Mouse (Mus musculus) embryonic facial prominence, embryonic 11.5 days (tissue): ENCODE results near the gene Rgl2. TPM values are rescaled to one million over a fixed set of nuclear protein-coding genes. Genes with fewer than 3 reads are reported as not detected.

Source experiments
- ATAC-seq: fragments of 200-750 bp; cut with Nextera tagmentation; replicated peaks from 2 replicates; pipeline ENCODE4 v1.8.0; 2017; ENCODE audit warnings: low read depth; ENCODE audit not compliant: insufficient number of reproducible peaks, low FRiP score, low TSS enrichment
- DNase-seq: peaks from one replicate; pipeline ENCODE4 v3.0.0-alpha.2; 2015; ENCODE audit warnings: low spot score
- H3K27ac ChIP-seq: fragments of 300-500 bp; sonication (generic); replicated peaks from 2 replicates; pipeline ENCODE4 v1.5.1; 2014; ENCODE audit warnings: mild to moderate bottlenecking, low read depth, low read length, control low read depth
- H3K27me3 ChIP-seq: fragments of 300-500 bp; sonication (generic); 2 replicates; pipeline ENCODE4 v1.6.1; 2014; ENCODE audit warnings: mild to moderate bottlenecking, low read length, moderate library complexity, mixed read lengths; ENCODE audit not compliant: control insufficient read depth, insufficient read depth
- H3K36me3 ChIP-seq: fragments of 300-500 bp; sonication (generic); replicated peaks from 2 replicates; pipeline ENCODE4 v1.6.1; 2014; ENCODE audit warnings: low read depth, mild to moderate bottlenecking, low read length, moderate library complexity, mixed read lengths; ENCODE audit not compliant: control insufficient read depth, insufficient read depth
- H3K4me1 ChIP-seq: fragments of 300-500 bp; sonication (generic); 2 replicates; pipeline ENCODE4 v1.6.1; 2014; ENCODE audit warnings: low read length, mixed read lengths; ENCODE audit not compliant: control insufficient read depth, insufficient read depth
- H3K4me2 ChIP-seq: fragments of 300-500 bp; sonication (generic); 2 replicates; pipeline ENCODE4 v1.6.1; 2014; ENCODE audit warnings: low read depth, mild to moderate bottlenecking, control low read depth, low read length, moderate library complexity
- H3K4me3 ChIP-seq: fragments of 300-500 bp; sonication (generic); 2 replicates; pipeline ENCODE4 v1.5.1; 2014; ENCODE audit warnings: low read depth, low read length, control low read depth
- H3K9ac ChIP-seq: fragments of 300-500 bp; sonication (generic); replicated peaks from 2 replicates; pipeline ENCODE4 v1.6.1; 2014; ENCODE audit warnings: mild to moderate bottlenecking, control low read depth, low read length
- H3K9me3 ChIP-seq: fragments of 300-500 bp; sonication (generic); replicated peaks from 2 replicates; pipeline ENCODE4 v1.6.1; 2016; ENCODE audit warnings: mild to moderate bottlenecking, low read length, inconsistent platforms, mixed read lengths; ENCODE audit not compliant: control insufficient read depth
- WGBS: fragments of 180-500 bp; shearing (Covaris S2); extraction: QIAGEN DNeasy Blood & Tissue Kit; methylation state at CpG from one replicate; pipeline ENCODE4 v1.1.7; 2014; 5-methylcytosine and 5-hydroxymethylcytosine counted together
- polyA plus RNA-seq: library from polyadenylated mRNA; unstranded; fragments of >200 nt; fragmentation: Nextera tagmentation; extraction: Ambion mirVana; gene quantifications from 2 replicates; pipeline ENCODE4 v1.2.1, GENCODE M21; 2014

The Rgl2 gene
- polyA plus RNA-seq, 1 experiment from 2014 or later: 26.3 TPM

DNA sequence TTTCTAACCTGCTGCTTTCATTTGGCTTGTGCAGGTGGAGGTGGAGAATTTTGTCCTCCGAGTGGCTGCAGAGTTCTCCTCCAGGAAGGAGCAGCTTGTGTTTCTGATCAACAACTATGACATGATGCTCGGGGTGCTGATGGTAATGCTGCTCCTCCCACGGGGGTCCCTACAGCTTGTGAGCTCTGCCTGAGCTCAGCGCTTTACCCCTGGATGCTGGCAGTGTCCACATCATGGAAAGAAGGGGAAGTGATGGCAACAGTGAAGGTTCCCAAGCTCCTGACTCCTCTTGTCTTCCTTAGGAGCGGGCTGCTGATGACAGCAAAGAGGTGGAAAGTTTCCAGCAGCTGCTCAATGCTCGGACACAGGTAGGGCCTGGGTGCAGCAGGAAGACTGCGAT, 33.5 kb downstream of the Rgl2 start:
- peaks cover 2% of the 10 kb centered on the region; the same call in 1 of the 2 replicates for H3K36me3 ChIP-seq
- ATAC-seq (no peak), DNase-seq (no peak)
- no peak overlapping the region for H3K4me2 ChIP-seq
- H3K27me3 ChIP-seq: no peaks in the 10 kb centered on the region
- no peak overlapping the region for H3K4me3 ChIP-seq
- H3K9ac ChIP-seq: no peak overlapping the region
- H3K9me3 ChIP-seq: no peaks in the 10 kb centered on the region
- H3K4me1 ChIP-seq: no peaks in the 10 kb centered on the region
- WGBS: 93% methylated on average over 7 of the region's 7 CpGs
- no peak overlapping the region for H3K27ac ChIP-seq

DNA sequence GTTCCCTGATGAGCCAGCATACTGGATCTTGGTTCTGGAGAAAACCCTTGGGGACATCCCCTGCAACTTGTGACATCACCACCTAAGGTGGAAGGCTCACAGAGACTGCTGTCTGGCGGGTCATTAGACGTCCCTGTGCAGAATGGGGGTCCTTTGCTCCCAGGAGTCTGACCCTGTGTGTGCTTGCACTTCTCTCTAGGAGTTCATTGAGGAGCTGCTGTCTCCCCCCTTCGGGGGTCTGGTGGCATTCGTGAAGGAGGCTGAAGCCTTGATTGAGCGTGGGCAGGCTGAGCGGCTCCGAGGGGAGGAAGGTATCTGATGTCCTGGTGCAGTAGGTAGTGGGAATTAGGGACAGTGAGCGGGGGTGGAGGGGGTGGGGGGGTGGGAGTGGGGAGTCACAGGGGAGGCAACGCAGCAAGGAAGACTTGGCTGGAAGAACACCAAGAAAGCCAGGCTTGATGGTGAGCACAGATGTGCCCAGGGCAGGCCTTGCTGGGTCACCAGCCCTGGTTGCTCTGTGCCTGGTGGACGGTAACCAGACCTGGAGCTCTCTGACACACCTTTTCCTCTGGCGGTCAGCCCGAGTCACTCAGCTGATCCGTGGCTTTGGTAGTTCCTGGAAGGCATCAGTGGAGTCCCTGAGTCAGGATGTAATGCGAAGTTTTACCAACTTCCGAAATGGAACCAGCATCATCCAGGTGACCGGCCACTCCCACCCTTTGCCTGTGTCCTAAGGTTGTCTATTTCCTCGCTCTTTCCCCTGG, 35.9 kb downstream of the Rgl2 start:
- H3K36me3 ChIP-seq: no peaks in the 10 kb centered on the region
- no peak overlapping the region for H3K4me2 ChIP-seq
- DNase-seq (no peak), ATAC-seq (no peak)
- no peak overlapping the region for H3K9ac ChIP-seq
- H3K9me3 ChIP-seq: no peaks in the 10 kb centered on the region
- H3K4me3 ChIP-seq: no peak overlapping the region
- WGBS: 87% methylated on average over 17 of the region's 17 CpGs
- H3K4me1 ChIP-seq: no peaks in the 10 kb centered on the region
- no peak overlapping the region for H3K27ac ChIP-seq
- H3K27me3 ChIP-seq: no peaks in the 10 kb centered on the region

DNA sequence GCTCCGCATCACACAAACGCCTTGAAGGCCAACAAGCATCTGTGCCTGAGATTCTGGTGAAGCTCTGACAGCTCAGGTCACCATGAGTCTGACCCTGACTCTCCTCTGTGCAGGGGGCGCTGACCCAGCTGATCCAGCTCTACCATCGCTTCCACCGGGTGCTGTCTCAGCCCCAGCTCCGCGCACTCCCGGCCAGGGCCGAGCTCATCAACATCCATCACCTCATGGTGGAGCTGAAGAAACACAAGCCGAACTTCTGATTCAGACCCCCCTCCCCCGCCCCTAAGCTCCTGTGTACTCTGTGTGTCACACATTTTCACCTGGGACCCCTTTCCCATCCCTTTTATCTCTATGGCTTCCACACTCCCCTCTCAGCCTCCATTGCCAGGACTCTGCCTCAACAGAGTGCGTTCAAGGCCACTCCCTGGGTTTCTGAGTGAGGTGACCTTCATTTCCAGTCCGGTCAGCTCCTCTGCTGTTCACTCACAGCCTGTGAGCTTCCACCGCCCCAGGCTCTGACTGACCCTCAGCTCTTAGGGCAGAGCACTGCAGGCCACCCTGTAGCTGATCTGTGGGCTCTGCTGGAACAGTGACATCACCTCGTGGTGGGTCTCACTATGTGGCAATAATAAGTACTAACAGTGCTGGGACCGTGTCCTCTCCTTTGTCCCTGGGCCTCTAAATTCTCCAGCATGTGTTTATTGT, 36.7 kb downstream of the Rgl2 start:
- Histone ChIP-seq H3K4me2 (no peak overlapping the region), H3K4me1 (no peaks in the 10 kb centered on the region), H3K9me3 (no peaks in the 10 kb centered on the region), H3K36me3 (no peaks in the 10 kb centered on the region), H3K9ac (no peak overlapping the region), H3K27ac (no peak overlapping the region), H3K27me3 (no peaks in the 10 kb centered on the region), H3K4me3 (no peak overlapping the region)
- 88% methylated on average over 16 of the region's 16 CpGs for WGBS
- DNase-seq (no peak), ATAC-seq (no peak)

DNA sequence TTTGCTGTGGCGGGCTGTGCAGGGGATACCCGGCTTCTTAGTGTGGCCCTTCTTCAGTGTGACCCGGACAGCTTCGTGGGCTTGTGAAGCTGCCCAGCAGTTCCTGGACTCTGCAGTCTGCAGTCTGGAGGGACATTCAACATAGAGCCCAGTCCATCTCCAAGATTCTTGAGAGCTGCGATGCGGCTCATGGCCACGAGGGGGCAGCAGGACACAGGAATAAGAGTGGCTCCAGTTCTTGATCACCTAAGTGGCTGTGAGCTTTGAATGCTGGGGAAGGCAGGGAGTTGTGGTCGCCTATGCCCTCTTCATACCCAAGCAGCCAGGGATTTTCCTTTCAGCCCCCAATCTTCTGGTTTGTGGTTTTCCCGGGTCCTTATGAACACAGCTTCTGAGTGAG, 39.1 kb downstream of the Rgl2 start:
- H3K27me3 ChIP-seq: no peaks in the 10 kb centered on the region
- no peak overlapping the region for H3K9ac ChIP-seq
- no peaks in the 10 kb centered on the region for H3K9me3 ChIP-seq
- H3K4me3 ChIP-seq: no peak overlapping the region
- DNase-seq: peak; percentile 89
- no peak overlapping the region for H3K4me2 ChIP-seq
- 4% methylated on average over 9 of the region's 9 CpGs for WGBS
- no peaks in the 10 kb centered on the region for H3K4me1 ChIP-seq
- H3K36me3 ChIP-seq: no peaks in the 10 kb centered on the region
- ATAC-seq: peak; percentile 31; the same call in 1 of the 2 replicates
- H3K27ac ChIP-seq: no peak overlapping the region

DNA sequence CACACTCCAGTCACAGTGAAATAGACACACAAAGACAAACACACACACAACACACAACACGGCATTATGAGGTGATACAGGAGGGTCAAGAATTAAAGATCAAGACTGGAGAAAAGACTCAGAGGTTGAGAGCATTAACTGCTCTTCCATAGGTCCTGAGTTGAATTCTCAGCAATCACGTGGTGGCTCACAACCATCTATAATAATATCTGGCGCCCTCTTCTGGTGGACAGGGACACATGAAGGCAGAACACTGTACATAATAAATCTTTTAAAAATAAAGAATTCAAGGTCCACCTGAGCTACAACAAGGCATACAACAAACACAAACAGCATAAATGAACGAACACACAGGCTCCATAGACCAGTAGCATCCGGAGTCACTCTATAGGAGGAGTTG, 39.6 kb downstream of the Rgl2 start:
- Histone ChIP-seq H3K4me3 (no peak overlapping the region), H3K9me3 (no peaks in the 10 kb centered on the region), H3K4me2 (no peak overlapping the region), H3K9ac (no peak overlapping the region), H3K27ac (no peak overlapping the region), H3K4me1 (no peaks in the 10 kb centered on the region), H3K36me3 (no peaks in the 10 kb centered on the region), H3K27me3 (no peaks in the 10 kb centered on the region)
- peak; percentile 55 for ATAC-seq
- peak; percentile 68 for DNase-seq
- 26% methylated on average over 5 of the region's 5 CpGs for WGBS

DNA sequence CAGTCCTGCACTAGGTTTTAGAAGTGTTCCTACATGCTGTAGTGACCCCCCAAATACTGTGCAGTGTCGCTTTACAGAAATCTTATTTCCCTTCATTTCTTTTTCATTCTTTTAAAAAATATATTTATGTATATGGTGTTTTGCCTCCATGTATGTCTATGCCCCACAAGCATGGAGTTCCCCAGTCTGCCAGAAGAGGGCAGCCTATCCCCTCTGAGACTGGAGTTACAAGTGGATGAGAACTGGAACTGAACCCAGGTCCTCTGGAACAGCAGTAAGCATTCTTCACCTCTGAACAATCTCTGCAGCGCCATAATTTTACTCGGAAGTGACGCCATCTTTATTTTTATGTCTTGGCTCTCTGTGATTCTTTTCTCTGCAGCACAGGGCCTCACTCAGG, 40.1 kb downstream of the Rgl2 start:
- ATAC-seq (no peak), DNase-seq (no peak)
- 73% methylated on average over 4 of the region's 4 CpGs for WGBS
- no peak overlapping the region for H3K4me3 ChIP-seq
- no peaks in the 10 kb centered on the region for H3K4me1 ChIP-seq
- no peaks in the 10 kb centered on the region for H3K36me3 ChIP-seq
- H3K9me3 ChIP-seq: no peaks in the 10 kb centered on the region
- H3K9ac ChIP-seq: no peak overlapping the region
- no peak overlapping the region for H3K27ac ChIP-seq
- H3K4me2 ChIP-seq: no peak overlapping the region
- no peaks in the 10 kb centered on the region for H3K27me3 ChIP-seq

DNA sequence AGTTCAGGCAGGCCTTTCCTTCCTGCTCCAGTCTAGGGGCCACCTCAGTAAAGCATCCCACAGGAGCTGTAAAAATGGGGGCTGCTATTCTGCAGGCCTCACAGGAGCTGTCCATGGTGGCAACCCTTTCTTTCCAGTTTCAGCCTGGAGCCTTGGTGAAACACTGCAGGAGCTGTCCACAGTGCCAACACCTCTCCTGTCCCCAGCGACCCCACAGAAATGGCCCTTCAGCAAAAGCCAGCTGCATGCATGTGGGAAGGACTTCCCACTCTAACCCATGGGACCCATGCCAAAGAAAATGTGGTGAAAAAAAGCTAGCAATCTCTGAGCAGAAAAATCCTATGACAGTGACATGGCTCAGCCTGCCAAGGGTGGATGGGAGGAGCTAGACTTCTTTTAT, 43.3 kb downstream of the Rgl2 start:
- Histone ChIP-seq H3K9me3 (no peaks in the 10 kb centered on the region), H3K36me3 (no peaks in the 10 kb centered on the region), H3K9ac (no peak overlapping the region), H3K4me3 (no peak overlapping the region), H3K4me1 (no peaks in the 10 kb centered on the region), H3K4me2 (no peak overlapping the region), H3K27ac (no peak overlapping the region), H3K27me3 (peaks cover 7% of the 10 kb centered on the region)
- ATAC-seq (no peak), DNase-seq (peak; percentile 76)
- 4% methylated on average over 1 of the region's 1 CpGs for WGBS

DNA sequence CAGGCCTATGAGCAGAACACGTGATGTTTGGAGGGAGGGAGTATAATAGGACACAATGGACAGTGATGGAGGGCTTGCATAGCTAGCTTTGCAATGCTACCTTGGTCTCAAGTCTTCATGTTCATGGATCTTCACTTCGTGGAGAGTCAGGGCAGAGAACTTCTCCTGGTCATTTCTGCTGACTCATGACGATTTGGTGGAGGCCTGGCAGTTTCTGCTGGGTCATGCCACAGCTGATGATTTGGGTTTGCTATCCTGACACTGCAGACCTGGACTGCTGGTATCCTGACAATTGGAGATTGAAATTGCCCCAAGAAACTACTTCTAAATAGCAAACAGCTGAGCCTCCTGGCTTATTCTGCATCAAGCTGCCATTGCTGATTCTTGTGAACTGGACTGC, 44.2 kb downstream of the Rgl2 start:
- H3K9ac ChIP-seq: no peak overlapping the region
- no peaks in the 10 kb centered on the region for H3K9me3 ChIP-seq
- no peak overlapping the region for H3K4me3 ChIP-seq
- H3K4me2 ChIP-seq: no peak overlapping the region
- no peaks in the 10 kb centered on the region for H3K4me1 ChIP-seq
- H3K27ac ChIP-seq: no peak overlapping the region
- 63% methylated on average over 3 of the region's 3 CpGs for WGBS
- DNase-seq (no peak), ATAC-seq (no peak)
- H3K36me3 ChIP-seq: no peaks in the 10 kb centered on the region
- H3K27me3 ChIP-seq: peaks cover 16% of the 10 kb centered on the region
